Mouse (Mus musculus): Measurements from ENCODE around the gene Dclre1a. TPM values are rescaled to one million over a fixed set of nuclear protein-coding genes. Genes with fewer than 3 reads are reported as not detected.

Gene Dclre1a
- total and polyA plus RNA-seq, 3 experiments, result 28.7 to 142 (median 36.0) TPM

GRCm38 (mm10) chr19:56590250-56590649, 42.2 kb upstream of the Dclre1a start:
- Histone ChIP-seq H3K9me3 (replicated peaks; ENCODE audit: insufficient read depth, low read length) (no peaks in the 10 kb centered on the region), H3K27ac (ENCODE audit: control insufficient read depth, low read depth, low read length) (no peak overlapping the region), H3K36me3 (ENCODE audit: control insufficient read depth in 1 of 2, insufficient read depth in 2 of 2, low read length in 2 of 2) (peaks cover 25 to 56% of the 10 kb centered on the region in 2 experiments), H3K27me3 (ENCODE audit: control insufficient read depth in 1 of 2, insufficient read depth in 2 of 2, low read length in 2 of 2) (no peaks in the 10 kb centered on the region), H3K79me2 (ENCODE audit: control insufficient read depth, insufficient read depth, low read length, poor library complexity) (no peaks in the 10 kb centered on the region), H3K4me1 (ENCODE audit: control insufficient read depth in 1 of 2, insufficient read depth in 2 of 2, low read length in 2 of 2) (peaks cover 11 to 12% of the 10 kb centered on the region in 2 experiments), H3K9ac (ENCODE audit: control insufficient read depth, low read depth, low read length, poor library complexity, severe bottlenecking) (no peak overlapping the region), H3K4me3 (ENCODE audit: control insufficient read depth in 1 of 2, insufficient read depth in 1 of 2, low read depth in 2 of 2, low read length in 2 of 2) (no peak overlapping the region)
- no peak for DNase-seq (ENCODE audit: low read depth, low spot score)
- TF ChIP-seq CTCF (IDR thresholded peaks at IDR 0.05 in 2 of 3, conservative IDR thresholded peaks at IDR 0.05 in 1 of 3; ENCODE audit: control insufficient read depth in 1 of 3, insufficient read depth in 1 of 3, low read depth in 2 of 3, low read length in 3 of 3, poor library complexity in 1 of 3, severe bottlenecking in 1 of 3), result no peak
- TF ChIP-seq ETS1 (IDR thresholded peaks at IDR 0.05; ENCODE audit: low read depth, low read length), result no peak
- TF ChIP-seq ZC3H11A (IDR thresholded peaks at IDR 0.05; ENCODE audit: low read depth, low read length), result no peak
- no peak for TF ChIP-seq USF1 (IDR thresholded peaks at IDR 0.05; ENCODE audit: low read depth, low read length)
- no peak for TF ChIP-seq POLR2A (IDR thresholded peaks at IDR 0.05; ENCODE audit: control insufficient read depth in 1 of 2, insufficient read depth in 1 of 2, low read depth in 1 of 2, low read length in 2 of 2, poor library complexity in 1 of 2)
- no peak for TF ChIP-seq POLR2AphosphoS2 (IDR thresholded peaks at IDR 0.05; ENCODE audit: low read length)
- TF ChIP-seq TCF12 (IDR thresholded peaks at IDR 0.05; ENCODE audit: low read depth, low read length), result no peak
- TF ChIP-seq RAD21 (IDR thresholded peaks at IDR 0.05; ENCODE audit: low read depth, low read length), result no peak
- TF ChIP-seq UBTF (IDR thresholded peaks at IDR 0.05; ENCODE audit: borderline replicate concordance, insufficient read depth, low read depth, low read length), result no peak
- TF ChIP-seq SMC3 (IDR thresholded peaks at IDR 0.05; ENCODE audit: low read depth, low read length), result no peak
- no peak for TF ChIP-seq ELF1 (IDR thresholded peaks at IDR 0.05; ENCODE audit: low read depth, low read length)
- no peak for TF ChIP-seq ZNF384 (IDR thresholded peaks at IDR 0.05; ENCODE audit: low read depth, low read length)
- no peak for TF ChIP-seq BHLHE40 (IDR thresholded peaks at IDR 0.05; ENCODE audit: borderline replicate concordance, low read depth, low read length)
- no peak for TF ChIP-seq POLR2AphosphoS5 (IDR thresholded peaks at IDR 0.05; ENCODE audit: borderline replicate concordance, low read depth, low read length)
- no peak for TF ChIP-seq CHD2 (IDR thresholded peaks at IDR 0.05; ENCODE audit: low read length)

- TF ChIP-seq NELFE (IDR thresholded peaks at IDR 0.05; ENCODE audit: low read depth, low read length), result no peak
- TF ChIP-seq POLR2A (IDR thresholded peaks at IDR 0.05; ENCODE audit: control insufficient read depth in 1 of 2, insufficient read depth in 1 of 2, low read depth in 1 of 2, low read length in 2 of 2, poor library complexity in 1 of 2), result no peak
- TF ChIP-seq MYB (IDR thresholded peaks at IDR 0.05; ENCODE audit: low read depth, low read length), result no peak
- TF ChIP-seq ZC3H11A (IDR thresholded peaks at IDR 0.05; ENCODE audit: low read depth, low read length), result no peak
- no peak for TF ChIP-seq USF1 (IDR thresholded peaks at IDR 0.05; ENCODE audit: low read depth, low read length)
- TF ChIP-seq CTCF (IDR thresholded peaks at IDR 0.05 in 2 of 3, conservative IDR thresholded peaks at IDR 0.05 in 1 of 3; ENCODE audit: control insufficient read depth in 1 of 3, insufficient read depth in 1 of 3, low read depth in 2 of 3, low read length in 3 of 3, poor library complexity in 1 of 3, severe bottlenecking in 1 of 3), result no peak
- TF ChIP-seq BHLHE40 (IDR thresholded peaks at IDR 0.05; ENCODE audit: borderline replicate concordance, low read depth, low read length), result no peak
- no peak for TF ChIP-seq ZKSCAN1 (IDR thresholded peaks at IDR 0.05; ENCODE audit: low read depth, low read length)
- TF ChIP-seq TCF12 (IDR thresholded peaks at IDR 0.05; ENCODE audit: low read depth, low read length), result no peak
- no peak for TF ChIP-seq TAL1 (IDR thresholded peaks at IDR 0.05; ENCODE audit: low read length)
- TF ChIP-seq ELF1 (IDR thresholded peaks at IDR 0.05; ENCODE audit: low read depth, low read length), result no peak
- TF ChIP-seq MYC (IDR thresholded peaks at IDR 0.05; ENCODE audit: low read depth, low read length), result no peak
- TF ChIP-seq POLR2AphosphoS2 (IDR thresholded peaks at IDR 0.05; ENCODE audit: low read length), result no peak
- Histone ChIP-seq H3K4me1 (ENCODE audit: control insufficient read depth in 1 of 2, insufficient read depth in 2 of 2, low read length in 2 of 2) (peaks cover 11 to 14% of the 10 kb centered on the region in 2 experiments), H3K36me3 (ENCODE audit: control insufficient read depth in 1 of 2, insufficient read depth in 2 of 2, low read length in 2 of 2) (peaks cover 26 to 54% of the 10 kb centered on the region in 2 experiments), H3K79me2 (ENCODE audit: control insufficient read depth, insufficient read depth, low read length, poor library complexity) (no peaks in the 10 kb centered on the region), H3K9me3 (replicated peaks; ENCODE audit: insufficient read depth, low read length) (no peaks in the 10 kb centered on the region), H3K4me3 (ENCODE audit: control insufficient read depth in 1 of 2, insufficient read depth in 1 of 2, low read depth in 2 of 2, low read length in 2 of 2) (no peak overlapping the region), H3K9ac (ENCODE audit: control insufficient read depth, low read depth, low read length, poor library complexity, severe bottlenecking) (no peak overlapping the region), H3K27me3 (ENCODE audit: control insufficient read depth in 1 of 2, insufficient read depth in 2 of 2, low read length in 2 of 2) (no peaks in the 10 kb centered on the region), H3K27ac (ENCODE audit: control insufficient read depth, low read depth, low read length) (no peak overlapping the region)
- no peak for DNase-seq (ENCODE audit: low read depth, low spot score)
These were observed 41.4 kb upstream of the Dclre1a start for GRCm38 (mm10) chr19:56589455-56589854.
